Mouse (Mus musculus): ENCODE data around the gene Tango6. TPM values are rescaled to one million over a fixed set of nuclear protein-coding genes. Genes with fewer than 3 reads are reported as not detected.

The Tango6 gene
- 0.84 and 3.5 TPM in 2 replicates for total RNA-seq (2015; ENCODE audit: low replicate concordance)
- total RNA-seq (2017; ENCODE audit: low replicate concordance), result 0.42 and 2.0 TPM in 2 replicates

DNA sequence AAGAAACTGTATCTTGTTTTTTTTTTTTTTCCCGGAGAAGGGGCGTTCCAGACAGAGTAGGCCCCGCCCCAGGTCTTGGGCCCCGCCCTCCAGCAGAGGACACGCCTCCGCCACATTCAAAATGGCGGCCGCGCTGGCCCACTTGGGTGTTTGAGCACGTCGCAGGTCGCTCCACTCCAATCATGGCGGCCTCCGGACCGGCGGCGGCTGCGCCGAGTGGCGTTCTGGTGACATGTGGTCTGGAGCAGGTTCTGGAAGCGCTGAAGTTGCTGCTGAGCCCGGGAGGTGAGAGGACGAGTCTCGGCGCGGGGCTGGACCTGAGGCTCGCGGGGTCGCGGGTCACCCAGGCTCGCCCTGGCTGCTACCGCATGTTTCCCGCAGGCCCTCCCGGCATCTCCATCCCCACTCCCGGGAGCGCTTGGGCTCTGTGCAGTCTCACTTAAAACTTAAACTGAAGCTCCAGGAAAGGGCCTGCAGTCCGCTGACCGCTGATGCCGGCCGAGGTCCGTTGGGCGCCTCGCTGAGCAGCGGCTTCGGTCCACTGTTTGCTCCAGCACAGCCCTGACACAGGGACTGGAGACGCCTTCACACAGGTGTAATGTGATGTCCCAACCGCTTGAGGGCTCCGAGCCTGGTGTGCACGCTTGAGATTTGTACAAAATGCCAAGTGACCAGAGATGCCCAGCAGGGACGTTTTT is at the start of gene Tango6:
Gene Tango6 (plus strand): TSS at position 98 of the 698 bp plus-strand sequence.
- peak; percentile 96 for ATAC-seq (replicated peaks; ENCODE audit: low FRiP score, poor library complexity, severe bottlenecking)

- ATAC-seq (replicated peaks; ENCODE audit: low FRiP score, poor library complexity, severe bottlenecking), result no peak
These were observed 49.3 kb upstream of the Tango6 start for GRCm38 (mm10) chr8:106633361-106634158.

- ATAC-seq (replicated peaks; ENCODE audit: low FRiP score, poor library complexity, severe bottlenecking), result no peak
These were observed 47.6 kb upstream of the Tango6 start for GRCm38 (mm10) chr8:106635284-106635683.

DNA sequence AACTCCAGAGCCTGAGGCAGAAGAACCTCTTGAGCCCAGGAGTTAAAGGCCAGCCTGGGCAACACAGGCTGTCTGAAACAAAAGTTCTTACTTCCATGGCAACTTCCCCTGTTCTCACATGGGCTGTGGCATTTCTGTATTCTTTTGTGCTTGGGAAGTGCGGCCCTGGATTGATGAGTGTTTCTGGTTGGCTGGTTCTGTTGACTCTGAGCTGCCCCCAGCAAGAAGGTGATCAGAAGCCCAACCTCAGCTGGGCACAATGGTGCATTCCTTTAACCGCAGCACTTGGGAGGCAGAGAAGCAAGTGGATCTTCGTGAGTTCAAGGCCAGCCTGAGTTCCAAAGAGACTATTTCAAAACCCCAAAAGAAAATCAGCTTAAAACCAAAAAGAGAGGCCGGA is 45.4 kb upstream of the Tango6 start:
- no peak for ATAC-seq (replicated peaks; ENCODE audit: low FRiP score, poor library complexity, severe bottlenecking)

- ATAC-seq (replicated peaks; ENCODE audit: low FRiP score, poor library complexity, severe bottlenecking), result no peak
These were observed 44.0 kb upstream of the Tango6 start for GRCm38 (mm10) chr8:106638768-106639295.

GRCm38 (mm10) chr8:106640212-106640611 is 42.7 kb upstream of the Tango6 start:
- no peak for ATAC-seq (replicated peaks; ENCODE audit: low FRiP score, poor library complexity, severe bottlenecking)

GRCm38 (mm10) chr8:106640921-106641320 is 41.9 kb upstream of the Tango6 start:
- no peak for ATAC-seq (replicated peaks; ENCODE audit: low FRiP score, poor library complexity, severe bottlenecking)

- no peak for ATAC-seq (replicated peaks; ENCODE audit: low FRiP score, poor library complexity, severe bottlenecking)
These were observed 40.7 kb upstream of the Tango6 start for GRCm38 (mm10) chr8:106642172-106642571.

- ATAC-seq (replicated peaks; ENCODE audit: low FRiP score, poor library complexity, severe bottlenecking), result no peak
These were observed 39.8 kb upstream of the Tango6 start for GRCm38 (mm10) chr8:106643100-106643499.

DNA sequence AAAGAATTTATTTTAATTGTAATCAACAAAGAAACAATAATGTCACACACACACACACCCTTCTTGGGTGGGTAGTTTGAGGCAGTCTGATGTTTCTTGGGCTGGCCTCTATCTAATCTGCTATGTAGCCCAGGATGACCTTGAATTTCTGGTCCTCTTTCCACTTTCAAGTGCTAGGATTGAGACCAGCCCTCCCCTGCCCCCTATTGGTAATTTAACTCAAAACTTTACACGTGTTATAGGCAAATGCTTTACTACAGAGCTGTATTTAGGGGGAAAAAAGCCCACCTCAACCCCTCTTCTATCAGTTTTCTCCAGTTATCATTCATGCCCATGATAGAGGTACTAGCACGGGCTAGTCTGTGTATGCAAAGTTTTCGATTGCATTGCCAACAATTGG is 37.9 kb upstream of the Tango6 start:
- ATAC-seq (replicated peaks; ENCODE audit: low FRiP score, poor library complexity, severe bottlenecking), result no peak

DNA sequence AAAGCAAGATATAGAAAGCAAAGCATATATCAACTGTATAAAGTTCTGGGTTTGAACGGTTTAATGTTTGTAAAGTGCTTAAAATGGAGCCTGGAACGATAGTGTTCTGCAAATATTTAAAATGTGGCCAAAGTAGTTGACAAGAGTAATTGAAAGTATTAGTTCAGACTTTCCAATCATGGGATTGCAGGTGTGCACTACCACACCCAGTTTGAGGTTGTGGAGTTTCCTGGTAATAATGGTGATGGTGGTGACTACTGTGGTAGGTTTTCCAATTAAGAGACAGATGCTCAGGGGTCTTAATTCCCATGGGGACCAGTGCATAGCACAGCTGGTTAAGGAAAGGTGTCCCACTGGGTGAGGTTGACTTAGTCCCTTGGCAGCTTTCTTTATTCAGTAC is 36.7 kb upstream of the Tango6 start:
- ATAC-seq (replicated peaks; ENCODE audit: low FRiP score, poor library complexity, severe bottlenecking), result no peak

- ATAC-seq (replicated peaks; ENCODE audit: low FRiP score, poor library complexity, severe bottlenecking), result no peak
These were observed 36.1 kb upstream of the Tango6 start for GRCm38 (mm10) chr8:106646731-106647130.

DNA sequence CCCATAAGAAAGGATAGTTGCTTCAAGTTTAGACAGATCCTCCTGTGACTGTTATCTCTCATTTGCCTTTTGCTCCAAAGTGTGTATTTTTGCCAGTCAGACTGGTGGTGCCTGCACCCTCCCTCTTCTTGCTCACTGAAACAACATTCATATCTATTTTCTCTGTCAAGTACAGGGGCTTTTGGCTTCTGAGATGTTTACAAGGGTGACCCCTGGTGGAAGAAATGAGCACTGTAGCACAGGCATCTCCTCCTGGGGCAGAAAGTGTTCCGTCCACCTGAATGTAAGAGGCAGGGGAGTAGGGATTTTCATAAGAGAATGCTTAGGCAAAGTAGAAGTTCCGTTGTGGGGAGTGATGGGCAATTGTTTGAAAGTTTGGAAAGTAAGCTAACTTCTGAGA is 35.5 kb upstream of the Tango6 start:
- peak; percentile 67; the same call in 1 of the 2 replicates for ATAC-seq (replicated peaks; ENCODE audit: low FRiP score, poor library complexity, severe bottlenecking)

- no peak for ATAC-seq (replicated peaks; ENCODE audit: low FRiP score, poor library complexity, severe bottlenecking)
These were observed 34.4 kb upstream of the Tango6 start for GRCm38 (mm10) chr8:106648421-106648820.

- ATAC-seq (replicated peaks; ENCODE audit: low FRiP score, poor library complexity, severe bottlenecking), result no peak
These were observed 30.9 kb upstream of the Tango6 start for GRCm38 (mm10) chr8:106651994-106652393.

- ATAC-seq (replicated peaks; ENCODE audit: low FRiP score, poor library complexity, severe bottlenecking), result no peak
These were observed 26.8 kb upstream of the Tango6 start for GRCm38 (mm10) chr8:106656046-106656445.

DNA sequence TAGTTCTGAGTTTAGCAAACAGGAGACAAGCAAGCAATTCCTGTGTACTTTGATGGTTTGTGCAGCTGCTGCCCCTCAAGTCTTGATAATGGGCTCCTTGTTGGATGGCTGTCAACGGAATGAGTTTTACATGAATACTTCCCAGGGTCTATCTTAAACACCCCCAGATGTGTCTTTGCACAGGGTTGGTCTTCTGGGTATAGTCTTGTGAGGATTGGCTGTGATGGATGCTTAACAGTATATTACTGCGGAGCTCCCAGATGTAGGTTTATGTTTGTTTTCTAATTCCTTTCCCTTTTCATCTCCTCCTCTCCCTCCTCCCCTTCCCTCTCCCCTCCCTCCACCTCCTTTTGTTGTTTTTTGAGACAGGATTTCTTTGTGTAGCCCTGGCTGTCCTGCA is 10.1 kb upstream of the Tango6 start:
- ATAC-seq (replicated peaks; ENCODE audit: low FRiP score, poor library complexity, severe bottlenecking), result no peak

DNA sequence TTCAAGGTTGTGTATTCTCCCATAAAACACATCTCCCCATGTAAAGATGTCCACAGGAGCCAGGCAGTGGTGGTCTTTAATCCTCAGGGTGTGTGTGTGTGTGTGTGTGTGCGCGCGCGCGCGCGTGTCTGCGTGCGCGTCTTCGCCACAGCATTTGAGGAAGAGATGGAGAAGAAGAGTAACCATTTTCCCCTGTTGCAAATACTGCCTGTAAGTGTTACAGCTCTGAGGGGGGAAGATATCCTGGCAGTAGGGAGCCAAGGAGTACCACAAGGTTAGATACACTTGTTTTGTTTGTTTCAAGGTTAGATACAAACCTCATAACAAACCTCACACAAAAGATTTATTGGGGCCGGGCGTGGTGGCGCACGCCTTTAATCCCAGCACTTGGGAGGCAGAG is 8.6 kb upstream of the Tango6 start:
- no peak for ATAC-seq (replicated peaks; ENCODE audit: low FRiP score, poor library complexity, severe bottlenecking)

DNA sequence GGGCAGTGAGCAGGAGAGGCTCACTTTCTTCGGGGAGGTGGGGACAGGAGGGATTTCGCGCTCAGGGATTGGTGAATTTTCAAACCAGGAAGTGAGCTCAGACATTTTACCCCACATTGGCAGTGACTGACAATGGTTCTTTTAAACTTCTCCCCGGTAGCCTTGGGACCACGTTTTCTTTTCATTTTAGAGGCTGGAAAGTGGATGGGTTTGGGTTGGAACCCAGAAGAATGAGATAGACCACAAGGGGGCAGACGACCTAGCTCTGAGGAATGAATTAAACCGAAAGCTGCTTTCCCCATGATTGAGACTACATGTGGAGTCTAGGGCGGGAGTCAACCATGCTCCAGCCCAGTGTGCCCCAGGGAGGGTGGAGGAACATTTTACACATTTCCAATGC is 8.0 kb upstream of the Tango6 start:
- no peak; the same call in 1 of the 2 replicates for ATAC-seq (replicated peaks; ENCODE audit: low FRiP score, poor library complexity, severe bottlenecking)

- no peak for ATAC-seq (replicated peaks; ENCODE audit: low FRiP score, poor library complexity, severe bottlenecking)
These were observed 1.5 kb downstream of the Tango6 start for GRCm38 (mm10) chr8:106684387-106684786.

DNA sequence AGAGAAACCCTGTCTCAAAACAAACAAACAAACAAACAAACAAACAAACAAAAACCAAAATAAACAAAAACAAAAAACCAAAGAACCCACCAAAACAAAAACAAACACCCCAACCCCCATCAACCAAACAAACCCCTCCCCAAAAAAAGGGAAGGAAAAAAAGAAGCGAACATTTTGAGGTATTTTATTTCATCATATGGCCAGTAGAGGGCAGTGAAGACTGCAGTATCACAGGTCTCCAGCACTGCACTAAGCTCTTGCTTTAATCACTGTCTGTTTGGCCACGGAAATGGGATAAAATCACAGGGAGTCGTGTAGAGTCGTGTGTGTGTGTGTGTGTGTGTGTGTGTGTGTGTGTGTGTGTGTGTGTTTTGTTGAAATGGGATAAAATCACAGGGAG is 4.6 kb downstream of the Tango6 start:
- ATAC-seq (replicated peaks; ENCODE audit: low FRiP score, poor library complexity, severe bottlenecking), result 0 out of 2 replicates have a peak, but pooled peaks have one; percentile 36
